Mouse (Mus musculus): ENCODE results near the gene Yaf2.
"Not testable (repeated sequence)": the region's sequence is repeated elsewhere in the genome, so short reads cannot be mapped to it uniquely, and the experiment has no call there.

Gene Yaf2

DNA sequence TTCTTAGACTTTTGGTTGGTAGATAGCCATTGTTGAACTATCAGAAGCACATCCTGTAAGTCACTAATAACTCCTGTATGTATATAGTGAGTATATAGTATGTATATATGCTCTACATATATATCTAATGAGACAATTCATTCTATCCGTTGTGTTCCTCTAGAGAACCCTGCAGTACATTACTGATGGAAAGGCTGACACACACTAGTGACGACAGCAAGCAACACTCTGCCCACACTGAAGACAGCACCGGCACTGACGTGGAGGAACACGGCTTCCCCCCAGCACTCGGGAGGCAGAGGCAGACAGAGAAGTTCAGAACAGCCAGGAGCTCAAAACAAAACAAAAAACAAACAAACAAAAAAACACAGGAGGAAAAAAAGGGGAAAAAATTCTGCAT lies 84.3 kb downstream of the Yaf2 start:
- DNase-seq (ENCODE audit: low read depth) = no peak

- DNase-seq (ENCODE audit: low read depth) = peak; percentile 52
Observed at GRCm38 (mm10) chr15:93251553-93252250, 85.0 kb downstream of the Yaf2 start.

DNA sequence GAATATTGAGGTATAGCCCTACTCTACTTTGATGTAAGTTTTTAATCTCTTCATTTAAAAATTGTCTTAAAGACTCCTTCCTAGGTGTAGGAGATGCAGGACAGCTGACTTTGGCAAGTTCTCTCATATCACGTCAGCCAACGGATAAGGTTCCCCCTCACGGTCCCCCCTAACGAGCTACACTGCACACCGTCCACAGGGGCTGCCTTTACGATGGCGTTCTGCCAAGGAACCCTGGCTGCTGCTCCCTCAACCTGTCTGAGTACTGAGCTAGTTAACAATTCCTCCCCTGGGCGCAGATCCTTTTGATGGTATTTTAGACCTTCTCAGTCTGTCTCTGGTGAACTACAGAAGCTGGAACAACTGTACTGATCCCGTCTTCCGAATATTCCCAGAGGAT lies 93.5 kb downstream of the Yaf2 start:
- no peak for DNase-seq (ENCODE audit: low read depth)

GRCm38 (mm10) chr15:93236456-93236855 lies 100.3 kb downstream of the Yaf2 start:
- not testable (repeated sequence) for DNase-seq (ENCODE audit: low read depth)

Measured in 416B (cell line).